Mouse (Mus musculus) hindbrain, embryonic 16.5 days (tissue): ENCODE results near the gene Os9. TPM values are rescaled to one million over a fixed set of nuclear protein-coding genes. Genes with fewer than 3 reads are reported as not detected.
"Not testable (repeated sequence)": the region's sequence is repeated elsewhere in the genome, so short reads cannot be mapped to it uniquely, and the experiment has no call there.

Source experiments
- ATAC-seq: fragments of 200-750 bp; cut with Nextera tagmentation; 2 replicates; pipeline ENCODE4 v1.8.0; 2017; ENCODE audit warnings: moderate TSS enrichment, moderate library complexity
- H3K27ac ChIP-seq: fragments of 300-500 bp; sonication (generic); 2 replicates; pipeline ENCODE4 v1.5.1; 2014; ENCODE audit warnings: low read depth, mild to moderate bottlenecking, control low read depth, low read length, moderate library complexity
- H3K27me3 ChIP-seq: fragments of 300-500 bp; sonication (generic); replicated peaks from 2 replicates; pipeline ENCODE4 v1.6.1; 2014; ENCODE audit warnings: low read length; ENCODE audit not compliant: control insufficient read depth, insufficient read depth
- H3K36me3 ChIP-seq: fragments of 300-500 bp; sonication (generic); 2 replicates; pipeline ENCODE4 v1.6.1; 2014; ENCODE audit warnings: mild to moderate bottlenecking, low read length, moderate library complexity, mixed read lengths; ENCODE audit not compliant: control insufficient read depth, insufficient read depth
- H3K4me1 ChIP-seq: fragments of 300-500 bp; sonication (generic); 2 replicates; pipeline ENCODE4 v1.6.1; 2014; ENCODE audit warnings: low read depth, low read length; ENCODE audit not compliant: control insufficient read depth, insufficient read depth
- H3K4me2 ChIP-seq: fragments of 300-500 bp; sonication (generic); 2 replicates; pipeline ENCODE4 v1.6.1; 2014; ENCODE audit warnings: mild to moderate bottlenecking, low read length, control low read depth, moderate library complexity
- H3K4me3 ChIP-seq: fragments of 300-500 bp; sonication (generic); 2 replicates; pipeline ENCODE4 v1.5.1; 2014; ENCODE audit warnings: mild to moderate bottlenecking, low read length, control low read depth, moderate library complexity
- H3K9ac ChIP-seq: fragments of 300-500 bp; sonication (generic); 2 replicates; pipeline ENCODE4 v1.6.1; 2014; ENCODE audit warnings: low read depth, mild to moderate bottlenecking, control low read depth, low read length, moderate library complexity
- H3K9me3 ChIP-seq: fragments of 300-500 bp; sonication (generic); 2 replicates; pipeline ENCODE4 v1.6.1; 2014; ENCODE audit warnings: mild to moderate bottlenecking, low read length, moderate library complexity; ENCODE audit not compliant: control insufficient read depth
- WGBS: fragments of 180-500 bp; shearing (Covaris S2); extraction: QIAGEN DNeasy Blood & Tissue Kit; methylation state at CpG from one replicate; pipeline ENCODE4 v1.1.7; 2014; 5-methylcytosine and 5-hydroxymethylcytosine counted together
- polyA plus RNA-seq: library from polyadenylated mRNA; unstranded; fragments of >200 nt; fragmentation: Nextera tagmentation; extraction: Ambion mirVana; gene quantifications from 2 replicates; pipeline ENCODE4 v1.2.1, GENCODE M21; 2015

Gene Os9
- polyA plus RNA-seq, 1 experiment from 2014 or later: 135 TPM

- no peak for ATAC-seq
- no peaks in the 10 kb centered on the region for H3K36me3 ChIP-seq
- H3K4me1 ChIP-seq: peaks cover 17% of the 10 kb centered on the region
- H3K4me3 ChIP-seq: no peak within 1 kb of the TSS
- H3K9me3 ChIP-seq: no peaks in the 10 kb centered on the region
- no peak within 1 kb of the TSS for H3K27ac ChIP-seq
- H3K9ac ChIP-seq: no peak within 1 kb of the TSS; the same call in 1 of the 2 replicates
- H3K27me3 ChIP-seq: no peaks in the 10 kb centered on the region
- WGBS: 63% methylated on average over 9 of the region's 9 CpGs
- H3K4me2 ChIP-seq: no peak within 1 kb of the TSS
Observed at GRCm38 (mm10) chr10:127075080-127075479, 45.9 kb downstream of the Os9 start, which contains the start of gene Agap2. Agap2 (plus strand) TSS chr10:127075284.

GRCm38 (mm10) chr10:127073981-127074380 lies 47.0 kb downstream of the Os9 start:
- no peak overlapping the region for H3K4me3 ChIP-seq
- no peak overlapping the region for H3K9ac ChIP-seq
- no peaks in the 10 kb centered on the region for H3K27me3 ChIP-seq
- peaks cover 22% of the 10 kb centered on the region for H3K4me1 ChIP-seq
- 93% methylated on average over 1 of the region's 1 CpGs for WGBS
- H3K4me2 ChIP-seq: no peak overlapping the region
- no peak overlapping the region for H3K27ac ChIP-seq
- no peaks in the 10 kb centered on the region for H3K36me3 ChIP-seq
- no peak for ATAC-seq
- H3K9me3 ChIP-seq: no peaks in the 10 kb centered on the region

GRCm38 (mm10) chr10:127072969-127073368 lies 48.0 kb downstream of the Os9 start:
- H3K9me3 ChIP-seq, H3K9ac ChIP-seq, H3K36me3 ChIP-seq, ATAC-seq, H3K4me3 ChIP-seq, H3K4me2 ChIP-seq, H3K27me3 ChIP-seq, H3K27ac ChIP-seq: not testable (repeated sequence)
- WGBS: 63% methylated on average over 2 of the region's 2 CpGs
- peaks cover 24% of the 10 kb centered on the region for H3K4me1 ChIP-seq

GRCm38 (mm10) chr10:127072270-127072669 lies 48.7 kb downstream of the Os9 start:
- H3K36me3 ChIP-seq: peaks cover 14% of the 10 kb centered on the region
- not testable (repeated sequence) for H3K27ac ChIP-seq, H3K27me3 ChIP-seq, H3K9ac ChIP-seq, H3K4me2 ChIP-seq, H3K9me3 ChIP-seq, ATAC-seq, H3K4me3 ChIP-seq
- WGBS: 72% methylated on average over 4 of the region's 4 CpGs
- peaks cover 24% of the 10 kb centered on the region for H3K4me1 ChIP-seq

GRCm38 (mm10) chr10:127071203-127071602 lies 49.7 kb downstream of the Os9 start:
- H3K4me2 ChIP-seq: peak overlapping the region; percentile 77
- H3K9me3 ChIP-seq: no peaks in the 10 kb centered on the region
- no peak overlapping the region; the same call in 1 of the 2 replicates for H3K9ac ChIP-seq
- 81% methylated on average over 9 of the region's 9 CpGs for WGBS
- H3K4me3 ChIP-seq: peak overlapping the region; percentile 72
- H3K27me3 ChIP-seq: no peaks in the 10 kb centered on the region
- ATAC-seq: no peak
- H3K4me1 ChIP-seq: peaks cover 21% of the 10 kb centered on the region
- peaks cover 24% of the 10 kb centered on the region for H3K36me3 ChIP-seq
- H3K27ac ChIP-seq: no peak overlapping the region

GRCm38 (mm10) chr10:127070190-127071121 lies 50.5 kb downstream of the Os9 start, which contains the start of gene Tspan31:
Tspan31 (minus strand) TSS chr10:127070264.
- H3K36me3 ChIP-seq: peaks cover 31% of the 10 kb centered on the region
- no peaks in the 10 kb centered on the region for H3K27me3 ChIP-seq
- peak within 1 kb of the TSS; percentile 96 for H3K27ac ChIP-seq
- 1% methylated on average over 36 of the region's 36 CpGs for WGBS
- ATAC-seq: peak; percentile 94
- H3K9me3 ChIP-seq: no peaks in the 10 kb centered on the region
- H3K4me1 ChIP-seq: peaks cover 19% of the 10 kb centered on the region
- peak within 1 kb of the TSS; percentile 72 for H3K4me3 ChIP-seq
- H3K4me2 ChIP-seq: peak within 1 kb of the TSS; percentile 86
- peak within 1 kb of the TSS; percentile 78 for H3K9ac ChIP-seq

- ATAC-seq: peak; percentile 86
- H3K9ac ChIP-seq: peak overlapping the region; percentile 78
- 8% methylated on average over 30 of the region's 30 CpGs for WGBS
- no peaks in the 10 kb centered on the region for H3K27me3 ChIP-seq
- H3K4me2 ChIP-seq: peak overlapping the region; percentile 86
- no peaks in the 10 kb centered on the region for H3K9me3 ChIP-seq
- H3K27ac ChIP-seq: peak overlapping the region; percentile 96
- peaks cover 38% of the 10 kb centered on the region for H3K36me3 ChIP-seq
- peak overlapping the region; percentile 72 for H3K4me3 ChIP-seq
- peaks cover 23% of the 10 kb centered on the region for H3K4me1 ChIP-seq
Observed at GRCm38 (mm10) chr10:127069281-127070189, 51.4 kb downstream of the Os9 start.

- Histone ChIP-seq H3K36me3 (peaks cover 38% of the 10 kb centered on the region), H3K27ac (peak overlapping the region; percentile 96; the same call in 1 of the 2 replicates), H3K4me2 (peak overlapping the region; percentile 86), H3K4me3 (peak overlapping the region; percentile 72), H3K27me3 (no peaks in the 10 kb centered on the region), H3K9me3 (no peaks in the 10 kb centered on the region), H3K9ac (peak overlapping the region; percentile 78; the same call in 1 of the 2 replicates), H3K4me1 (peaks cover 23% of the 10 kb centered on the region)
- 81% methylated on average over 9 of the region's 9 CpGs for WGBS
- no peak for ATAC-seq
Observed at GRCm38 (mm10) chr10:127068360-127069038, 52.4 kb downstream of the Os9 start.
